Mouse (Mus musculus): ENCODE data around the gene Lsm10.
"Not testable (repeated sequence)": the region's sequence is repeated elsewhere in the genome, so short reads cannot be mapped to it uniquely, and the experiment has no call there.

Gene Lsm10

GRCm38 (mm10) chr4:126095622-126096430 lies 597 bp upstream of the Lsm10 start:
- DNase-seq (ENCODE audit: low spot score) = not testable (repeated sequence)

GRCm38 (mm10) chr4:126097711-126098253 lies 1.4 kb downstream of the Lsm10 start:
- no peak for DNase-seq (ENCODE audit: low spot score)

GRCm38 (mm10) chr4:126099365-126099764 lies 2.9 kb downstream of the Lsm10 start:
- DNase-seq (ENCODE audit: low spot score) = no peak

GRCm38 (mm10) chr4:126100764-126101163 lies 4.3 kb downstream of the Lsm10 start:
- no peak for DNase-seq (ENCODE audit: low spot score)

GRCm38 (mm10) chr4:126102061-126102841 lies 5.8 kb downstream of the Lsm10 start:
- DNase-seq (ENCODE audit: low spot score) = peak; percentile 22

GRCm38 (mm10) chr4:126103057-126103581 lies 6.7 kb downstream of the Lsm10 start:
- DNase-seq (ENCODE audit: low spot score) = peak; percentile 78

GRCm38 (mm10) chr4:126103590-126104068 lies 7.2 kb downstream of the Lsm10 start, which contains the start of gene Stk40:
TSS of gene Stk40 (plus strand) at chr4:126103957.
- DNase-seq (ENCODE audit: low spot score) = peak; percentile 99

GRCm38 (mm10) chr4:126104261-126105075 lies 8.0 kb downstream of the Lsm10 start:
- peak; percentile 29 for DNase-seq (ENCODE audit: low spot score)

GRCm38 (mm10) chr4:126105131-126105783 lies 8.8 kb downstream of the Lsm10 start:
- no peak for DNase-seq (ENCODE audit: low spot score)

- DNase-seq (ENCODE audit: low spot score) = no peak
These were observed 11.8 kb downstream of the Lsm10 start for GRCm38 (mm10) chr4:126108061-126108740.

GRCm38 (mm10) chr4:126109613-126110373 lies 13.4 kb downstream of the Lsm10 start:
- no peak for DNase-seq (ENCODE audit: low spot score)

- DNase-seq (ENCODE audit: low spot score) = no peak
These were observed 14.1 kb downstream of the Lsm10 start for GRCm38 (mm10) chr4:126110374-126111152.

GRCm38 (mm10) chr4:126111153-126111549 lies 14.7 kb downstream of the Lsm10 start:
- no peak for DNase-seq (ENCODE audit: low spot score)

GRCm38 (mm10) chr4:126113243-126113642 lies 16.8 kb downstream of the Lsm10 start:
- no peak for DNase-seq (ENCODE audit: low spot score)

- peak; percentile 64 for DNase-seq (ENCODE audit: low spot score)
These were observed 17.5 kb downstream of the Lsm10 start for GRCm38 (mm10) chr4:126113943-126114342.

- DNase-seq (ENCODE audit: low spot score) = no peak
These were observed 19.0 kb downstream of the Lsm10 start for GRCm38 (mm10) chr4:126115411-126115810.

- DNase-seq (ENCODE audit: low spot score) = no peak
These were observed 19.6 kb downstream of the Lsm10 start for GRCm38 (mm10) chr4:126115871-126116521.

GRCm38 (mm10) chr4:126117116-126117515 lies 20.7 kb downstream of the Lsm10 start:
- DNase-seq (ENCODE audit: low spot score) = no peak
